Mouse (Mus musculus) lung, postnatal 4 days (tissue): Measurements from ENCODE around the gene Tldc1.

Source experiments
- DNase-seq, 2 experiments: peaks; one replicate each; pipeline ENCODE4 v3.0.0; 2021

The Tldc1 gene

DNA sequence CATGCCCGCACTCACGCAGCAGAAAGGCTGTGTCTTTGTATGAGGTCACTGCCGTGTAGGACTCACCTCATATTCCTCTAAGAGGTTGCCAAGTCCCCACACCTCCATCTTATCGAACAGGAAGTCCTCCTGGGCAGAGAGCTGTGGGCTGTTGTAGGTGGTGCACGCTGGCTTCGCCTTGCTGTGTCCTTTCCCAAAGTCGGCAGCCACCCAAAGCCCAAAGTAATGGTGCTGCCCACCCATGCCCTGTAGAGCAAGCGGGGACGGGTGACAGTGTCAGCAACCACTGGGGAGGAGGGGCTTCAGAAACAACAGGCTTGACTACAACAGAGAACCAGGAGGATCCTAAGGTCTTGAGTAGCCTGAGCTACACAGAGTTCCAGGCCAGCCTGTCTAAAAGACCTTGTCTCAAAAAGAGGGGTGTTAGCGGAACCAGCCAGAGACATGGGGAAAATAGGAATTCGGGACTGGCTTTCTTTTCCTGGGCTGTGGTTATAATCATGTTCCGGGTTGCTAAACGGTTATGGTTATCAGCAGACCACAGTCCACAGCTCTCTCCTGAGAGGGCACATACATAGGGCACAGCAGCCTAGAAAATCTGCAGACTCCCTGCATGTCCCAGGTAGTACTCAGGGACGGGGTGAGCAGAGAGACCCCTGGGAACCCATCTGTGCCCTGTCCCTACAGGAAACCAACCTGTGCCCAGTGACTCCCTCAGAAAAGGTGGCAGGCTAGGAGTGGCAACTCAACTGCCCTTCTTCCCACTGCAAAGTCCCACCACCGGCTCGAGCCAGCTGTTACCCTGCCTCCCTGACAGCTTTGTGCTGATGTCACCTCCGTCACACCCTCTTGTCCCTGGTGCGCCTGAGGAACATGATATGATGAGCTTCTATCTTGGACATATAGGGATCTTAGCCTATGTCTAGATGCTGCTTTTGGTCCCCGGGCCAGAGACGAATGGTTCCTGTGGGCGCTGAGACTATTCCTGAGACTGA lies 15.7 kb downstream of the Tldc1 start:
- no peak for DNase-seq

DNA sequence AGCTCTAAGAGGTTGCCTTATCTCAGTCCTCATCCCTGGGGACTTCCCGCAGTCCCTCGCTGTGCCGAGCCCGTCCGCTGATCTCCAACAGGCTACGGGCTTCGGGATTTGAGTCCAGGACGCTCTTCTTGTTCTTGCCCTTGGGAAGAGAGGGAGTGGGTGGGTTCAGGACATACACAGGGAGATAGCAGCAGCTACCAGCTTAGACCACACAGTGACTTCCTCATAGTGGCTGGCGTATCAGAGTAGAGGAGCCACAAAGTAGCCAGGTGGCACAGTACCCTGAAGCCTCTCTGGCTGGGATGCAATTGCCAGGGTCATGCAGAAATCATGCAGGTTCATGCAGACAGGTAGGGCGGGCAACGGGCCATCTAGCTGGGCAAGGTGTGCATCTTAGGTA lies 16.5 kb downstream of the Tldc1 start:
- DNase-seq, result no peak

DNA sequence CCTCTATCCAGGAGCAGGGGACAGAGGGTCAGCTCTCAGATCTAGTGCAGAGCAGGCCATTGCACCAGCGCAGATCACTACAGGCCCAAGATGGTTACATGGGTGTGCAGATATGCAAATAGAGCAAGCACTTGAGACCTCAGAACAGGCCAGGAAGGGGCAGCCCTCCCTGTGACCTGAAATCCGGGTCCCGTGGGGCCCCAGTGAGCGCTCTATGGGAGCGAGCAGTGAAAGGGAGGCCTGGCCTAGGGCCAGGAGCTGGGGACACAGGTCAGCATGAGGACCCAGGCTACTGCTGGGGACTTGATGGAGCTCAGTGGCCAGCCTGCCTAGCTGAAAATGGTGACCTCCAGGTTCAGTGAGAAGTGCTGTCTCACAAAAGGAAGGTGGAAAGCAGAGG lies 21.7 kb downstream of the Tldc1 start:
- peak in 1 of 2 experiments; percentile 49 for DNase-seq

DNA sequence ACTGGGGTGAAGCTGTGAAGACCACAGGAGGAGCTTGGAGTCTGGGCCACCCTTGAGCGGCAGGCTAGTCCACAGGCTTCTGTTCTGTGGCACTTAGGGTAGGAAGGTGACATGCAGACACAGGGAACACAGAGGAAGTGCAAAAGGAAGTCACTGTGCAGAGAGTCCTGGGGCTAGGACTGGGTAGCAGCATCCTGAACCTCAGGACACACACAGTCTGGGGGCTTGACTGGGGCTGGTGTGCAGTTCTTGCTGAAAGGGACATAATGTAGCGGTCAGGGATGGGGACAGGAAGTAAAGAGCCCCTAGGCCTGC lies 22.1 kb downstream of the Tldc1 start:
- DNase-seq, result no peak

DNA sequence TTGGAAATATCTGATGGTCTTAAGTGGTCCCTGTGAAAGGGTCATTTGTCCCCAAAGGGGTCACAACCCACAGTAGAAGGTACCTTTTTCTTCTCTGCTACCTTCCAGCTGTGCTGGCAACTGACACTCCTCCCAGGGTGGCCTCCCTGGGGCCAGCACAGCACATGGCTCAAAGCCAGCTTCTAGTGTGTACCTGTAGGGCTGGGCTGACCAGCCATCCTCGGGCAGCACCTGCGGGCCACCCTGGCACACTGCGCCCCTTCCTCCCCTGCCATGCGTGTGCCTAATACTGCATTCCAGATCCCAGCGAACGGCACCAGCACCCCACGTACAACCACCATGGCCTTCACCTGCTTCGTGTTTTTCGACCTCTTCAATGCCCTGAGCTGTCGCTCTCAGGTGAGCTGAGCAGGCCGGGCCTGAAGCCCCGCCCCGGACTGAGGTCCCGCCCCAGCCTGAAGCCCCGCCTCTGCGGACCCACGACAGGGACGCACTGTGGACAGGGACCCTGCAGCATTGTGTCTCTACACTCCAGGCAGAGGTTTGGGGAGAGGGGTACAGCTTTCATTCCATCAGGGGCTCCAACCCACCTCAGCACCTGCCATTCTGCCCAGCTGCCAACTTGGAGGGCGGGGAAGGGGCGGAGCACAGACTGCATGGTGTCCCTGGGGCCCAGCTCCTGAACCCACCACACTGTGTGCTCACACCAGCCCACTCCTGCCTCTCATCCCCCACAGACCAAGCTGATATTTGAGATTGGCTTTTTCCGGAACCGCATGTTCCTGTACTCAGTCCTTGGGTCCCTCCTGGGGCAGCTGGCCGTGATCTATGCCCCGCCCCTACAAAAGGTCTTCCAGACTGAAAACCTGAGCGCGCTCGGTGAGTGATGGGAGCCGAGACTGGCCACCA lies 22.7 kb downstream of the Tldc1 start:
- peak in 1 of 2 experiments; percentile 44 for DNase-seq

DNA sequence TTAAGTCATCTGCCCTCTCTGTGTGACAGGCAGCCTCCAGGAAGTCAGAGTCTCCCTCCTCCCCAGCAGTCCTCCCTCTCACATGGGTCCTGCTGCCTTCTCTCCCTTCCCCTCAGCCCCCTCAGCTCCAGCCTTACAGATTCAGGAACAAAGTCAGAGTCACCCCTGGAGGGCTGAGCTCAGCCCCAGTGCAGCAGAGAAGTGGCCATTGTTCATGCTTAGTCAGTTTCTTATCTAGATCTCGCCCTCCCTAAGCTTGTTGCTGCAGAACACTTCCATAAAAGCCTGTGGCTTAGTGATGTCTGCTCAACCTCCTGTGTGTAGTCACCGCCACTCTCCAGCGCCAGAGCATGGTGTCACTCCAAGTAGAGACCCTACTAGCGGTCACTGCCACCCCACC lies 33.6 kb downstream of the Tldc1 start:
- no peak for DNase-seq

DNA sequence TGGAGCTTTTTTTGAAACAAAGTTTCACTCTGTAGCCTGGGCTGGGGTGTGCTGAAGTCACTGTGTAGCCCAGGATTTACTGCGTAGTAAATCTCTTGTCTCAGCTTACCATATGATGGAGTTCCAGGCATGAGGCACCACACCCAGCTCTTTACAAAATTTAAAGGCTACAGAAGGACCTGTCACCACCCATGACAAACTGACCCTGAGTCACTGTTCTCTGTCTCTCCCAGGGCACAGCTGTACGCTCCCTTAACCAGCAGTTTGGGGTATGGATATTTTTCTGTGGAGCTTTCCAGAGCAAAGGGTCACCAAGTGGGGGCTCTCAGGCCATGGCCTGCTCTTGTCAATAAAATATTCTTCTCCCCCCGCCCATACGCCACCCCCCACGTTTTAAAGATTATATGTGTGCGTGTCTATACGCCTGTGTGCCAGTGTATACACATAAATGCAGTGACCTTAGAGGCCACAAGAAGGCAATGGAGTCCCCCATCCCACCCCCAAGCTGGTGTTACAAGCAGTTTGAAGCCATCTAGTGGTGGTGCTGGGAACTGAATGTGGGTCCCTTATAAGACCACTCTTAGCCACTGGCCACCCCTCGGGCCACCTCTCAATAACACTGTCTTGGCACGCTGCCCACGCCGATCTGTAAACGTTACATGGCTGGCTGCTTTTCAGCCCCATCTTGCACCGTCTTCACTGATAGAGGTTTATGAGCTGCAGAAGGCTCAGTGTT lies 34.8 kb downstream of the Tldc1 start:
- DNase-seq, result peak; percentile 58 to 72

DNA sequence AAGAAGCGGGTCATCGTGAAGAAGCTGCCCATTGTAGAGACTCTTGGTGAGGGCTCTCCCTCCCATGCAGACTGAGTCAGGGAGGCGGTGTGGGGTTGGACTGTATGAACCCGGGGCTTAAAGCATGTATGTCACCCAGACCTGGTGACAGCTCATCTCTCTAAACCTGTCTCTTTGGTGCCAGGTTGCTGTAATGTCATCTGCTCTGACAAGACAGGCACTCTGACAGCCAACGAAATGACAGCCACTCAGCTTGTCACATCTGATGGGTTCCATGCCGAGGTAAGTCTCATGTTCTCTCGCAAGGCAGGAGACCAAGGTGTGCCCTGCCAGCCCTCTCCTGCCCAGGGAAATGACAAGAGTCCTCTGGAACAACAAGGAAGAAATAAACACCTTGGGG lies 35.8 kb downstream of the Tldc1 start:
- no peak for DNase-seq

DNA sequence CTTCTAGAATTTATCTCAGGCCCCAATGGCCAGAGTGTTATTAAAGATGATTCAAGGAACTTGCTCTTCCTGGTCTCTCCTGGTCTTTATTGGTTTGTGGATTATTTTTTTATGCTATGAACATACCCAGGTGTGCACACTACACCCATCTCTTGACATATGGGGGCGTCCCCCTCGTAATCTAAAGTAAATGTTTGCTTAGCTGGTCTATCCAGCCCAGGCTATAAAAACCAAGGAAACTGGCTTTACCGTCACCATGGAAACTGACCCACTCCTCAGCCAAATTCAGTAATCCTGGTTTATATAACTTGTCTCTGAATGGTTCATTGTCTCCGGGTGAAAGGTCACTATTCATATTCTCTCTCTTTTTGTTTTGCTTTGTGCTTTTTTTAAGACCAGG lies 37.6 kb downstream of the Tldc1 start:
- DNase-seq, result no peak

DNA sequence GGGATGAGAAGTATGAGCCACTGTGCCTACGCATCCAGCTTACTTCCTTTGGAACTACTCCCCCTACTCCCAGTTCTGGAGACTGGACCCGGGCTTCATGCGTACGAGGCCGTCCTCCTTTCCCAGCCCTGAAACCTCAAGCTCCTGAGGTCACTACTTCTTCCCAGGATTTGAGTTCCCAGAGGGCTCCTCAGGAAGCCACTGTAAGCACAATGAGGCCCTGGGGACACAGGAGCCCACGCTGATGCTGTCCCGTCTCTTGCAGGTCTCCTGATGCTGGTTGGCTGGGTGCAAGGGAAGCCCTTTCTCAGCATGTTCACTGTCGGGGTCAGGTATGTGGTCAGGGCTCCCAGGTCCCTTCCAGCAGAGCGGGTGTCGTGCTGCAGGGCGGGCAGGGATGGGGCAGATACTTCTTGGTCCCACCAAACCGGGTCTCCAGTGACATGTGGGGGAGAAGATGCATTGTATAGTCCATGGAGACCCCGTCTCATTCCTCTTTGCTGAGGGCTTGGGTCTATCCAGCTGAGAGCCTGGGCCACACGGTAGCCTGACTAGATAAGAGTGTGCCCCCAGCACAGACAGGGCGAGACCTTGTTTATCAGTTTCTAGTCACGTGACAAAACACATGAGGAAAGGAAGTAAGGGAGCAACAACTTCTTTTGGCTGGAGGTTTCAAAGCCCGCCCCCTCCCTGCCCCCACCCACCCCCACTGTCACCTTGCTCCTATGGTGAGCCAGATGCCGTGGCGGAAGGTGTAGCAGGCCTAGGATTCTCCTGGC lies 39.9 kb downstream of the Tldc1 start:
- no peak for DNase-seq

DNA sequence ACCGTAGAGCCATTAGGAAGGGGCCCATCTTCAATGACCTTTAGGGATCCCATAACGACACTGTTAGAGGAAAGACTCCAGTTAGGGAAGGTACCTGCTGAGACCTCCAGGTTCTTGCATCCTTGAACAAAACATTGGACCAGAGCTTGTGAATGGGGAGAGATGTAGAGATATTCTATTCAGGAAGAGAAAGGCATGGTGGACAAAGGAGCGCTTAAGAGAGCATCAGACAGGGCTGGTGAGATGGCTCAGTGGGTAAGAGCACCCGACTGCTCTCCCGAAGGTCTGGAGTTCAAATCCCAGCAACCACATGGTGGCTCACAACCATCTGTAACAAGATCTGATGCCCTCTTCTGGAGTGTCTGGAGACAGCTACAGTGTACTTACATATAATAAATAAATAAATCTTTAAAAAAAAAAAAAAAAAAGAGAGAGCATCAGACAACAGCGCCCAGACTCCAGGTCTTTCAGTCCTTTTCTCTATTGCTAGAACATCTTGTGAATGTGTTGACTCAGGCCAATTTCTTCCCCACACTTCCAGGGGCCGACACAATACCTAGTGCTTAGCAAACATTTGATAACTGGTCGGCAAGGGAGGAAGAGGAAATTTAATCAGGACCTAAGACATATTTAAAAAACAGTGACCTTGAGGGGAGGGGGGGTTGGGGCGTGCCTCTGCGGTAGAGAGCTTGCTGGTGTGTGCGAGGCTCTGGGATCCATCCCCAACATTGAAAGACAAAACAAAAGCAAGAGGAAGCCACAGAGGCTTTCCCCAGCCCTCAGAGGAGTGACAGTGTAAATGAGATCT lies 40.9 kb downstream of the Tldc1 start:
- no peak for DNase-seq

DNA sequence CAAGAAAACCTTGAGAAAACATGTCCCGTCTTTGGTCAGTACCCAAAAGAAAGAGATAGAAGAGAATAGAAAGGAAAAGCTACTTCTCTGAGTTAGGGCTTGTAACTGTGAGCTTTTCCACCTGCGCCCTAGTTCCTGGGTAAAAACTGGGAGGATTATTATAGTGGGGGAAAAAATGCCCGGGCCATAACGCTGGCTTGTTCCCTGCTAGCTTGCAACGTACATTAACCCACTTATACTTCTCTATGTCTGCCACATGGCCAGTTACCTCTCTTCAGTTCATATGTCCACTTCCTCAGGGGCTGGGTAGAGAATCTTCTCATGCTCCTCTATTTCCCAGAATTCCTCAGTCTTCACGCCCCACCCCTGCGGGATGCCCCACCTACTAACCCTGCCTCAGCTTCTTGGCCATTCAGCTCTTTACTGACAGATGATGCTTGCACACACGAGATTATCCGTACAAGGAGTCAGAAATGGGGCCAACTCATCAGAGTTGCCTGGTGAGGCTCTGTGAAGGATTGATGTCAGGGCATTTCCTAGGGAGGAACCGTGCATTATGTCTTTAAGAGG lies 41.8 kb downstream of the Tldc1 start:
- DNase-seq, result no peak

DNA sequence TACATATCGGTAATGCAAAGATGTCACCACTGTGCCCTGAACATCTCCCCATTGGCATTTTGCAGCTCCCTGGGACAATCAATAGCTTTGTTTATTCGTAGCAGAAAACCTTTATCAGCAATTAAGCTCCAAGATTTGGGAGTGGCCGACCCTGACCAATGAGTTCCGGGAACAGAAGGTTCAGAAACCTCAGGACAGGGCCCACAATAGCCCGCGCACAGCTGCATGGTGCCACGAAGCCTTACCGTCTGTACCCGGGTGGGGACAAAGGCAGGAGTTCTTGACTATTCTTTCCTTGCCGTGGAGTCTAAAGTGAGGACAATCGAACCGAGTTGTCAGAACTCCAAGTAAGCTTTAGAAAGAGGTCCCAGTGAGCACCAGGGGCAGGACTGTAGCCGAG lies 46.1 kb downstream of the Tldc1 start:
- no peak for DNase-seq

DNA sequence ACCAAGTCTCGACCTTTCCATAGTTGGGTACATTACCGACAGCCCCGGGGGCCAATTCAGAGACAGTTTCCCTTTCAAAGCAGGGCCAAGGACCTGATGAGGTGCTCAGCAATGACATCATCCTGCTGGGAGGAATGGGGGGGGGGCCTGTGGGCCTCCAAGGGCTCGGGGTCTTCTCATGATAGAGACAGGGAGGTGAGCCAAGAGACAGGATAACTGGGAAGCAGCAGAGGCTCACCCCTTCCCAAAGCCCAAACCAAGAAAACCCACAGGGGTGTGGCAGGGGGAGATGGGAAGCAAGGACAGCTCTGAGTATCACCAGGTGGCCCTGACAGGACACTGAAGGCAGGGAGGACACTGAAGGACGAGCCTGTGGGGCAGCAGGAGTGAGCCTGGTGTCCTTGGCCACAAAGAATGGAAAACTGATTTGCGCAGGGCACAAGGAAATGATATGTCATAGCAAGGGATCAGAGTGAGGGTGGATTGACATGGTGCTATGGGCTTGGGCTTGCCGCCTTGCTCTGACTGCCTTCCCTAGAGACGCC lies 49.8 kb downstream of the Tldc1 start:
- no peak for DNase-seq

DNA sequence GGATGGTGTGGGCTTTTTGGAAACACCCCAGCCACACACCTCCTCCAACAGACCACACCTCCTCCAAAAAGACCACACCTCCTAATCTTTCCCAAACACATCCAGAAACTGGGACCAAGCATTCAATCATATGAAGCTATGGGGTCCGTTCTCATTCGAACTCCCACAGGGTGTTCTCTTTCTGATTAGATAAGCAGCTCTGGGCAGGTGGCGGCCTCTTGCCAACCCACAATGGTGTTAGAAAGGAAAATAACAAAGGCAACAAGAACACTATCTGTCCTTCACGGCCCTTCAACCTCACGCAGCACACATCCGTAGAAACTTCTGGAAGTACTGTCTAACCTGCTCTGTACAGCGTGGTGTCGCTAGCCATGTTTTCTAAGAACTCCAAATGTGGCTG lies 51.1 kb downstream of the Tldc1 start:
- no peak for DNase-seq

DNA sequence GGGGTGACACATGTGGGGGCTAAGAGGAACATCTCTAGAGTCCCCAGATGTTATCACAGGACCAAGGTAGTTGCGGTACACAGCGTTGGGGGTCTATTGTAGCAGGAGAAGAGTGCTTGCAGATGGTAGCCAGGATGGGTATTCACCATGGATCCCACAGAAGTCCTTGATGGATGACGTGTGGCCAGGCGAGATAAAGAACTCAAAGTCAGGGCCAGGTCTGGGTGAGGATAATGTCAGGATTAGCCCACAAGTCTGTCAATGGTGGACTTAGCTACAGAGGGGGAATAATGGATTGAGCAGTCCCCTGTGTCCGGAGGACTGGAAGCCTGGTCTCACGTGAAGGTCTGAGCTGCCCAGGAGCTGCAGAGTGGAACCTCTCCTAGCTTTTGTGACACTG lies 53.6 kb downstream of the Tldc1 start:
- no peak for DNase-seq

DNA sequence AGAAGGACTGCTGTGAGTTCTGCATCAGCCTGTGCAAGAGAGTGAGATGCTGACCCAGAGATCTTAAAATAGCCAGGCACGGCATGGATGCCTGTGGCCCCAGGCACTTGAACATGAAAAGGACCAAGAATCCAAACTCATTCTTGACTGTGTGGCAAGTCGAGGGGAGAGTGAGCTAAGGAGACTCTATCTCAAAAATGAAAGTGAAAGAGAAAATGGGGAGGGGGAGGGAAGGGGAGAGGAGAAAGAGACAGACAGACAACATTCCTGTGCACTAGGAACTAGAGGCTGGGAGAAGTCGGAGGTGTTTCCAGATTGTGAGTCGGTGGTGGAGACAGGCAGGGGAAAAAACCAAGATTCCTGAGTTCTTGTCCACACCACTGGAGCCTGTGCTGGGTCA lies 54.5 kb downstream of the Tldc1 start:
- no peak for DNase-seq

DNA sequence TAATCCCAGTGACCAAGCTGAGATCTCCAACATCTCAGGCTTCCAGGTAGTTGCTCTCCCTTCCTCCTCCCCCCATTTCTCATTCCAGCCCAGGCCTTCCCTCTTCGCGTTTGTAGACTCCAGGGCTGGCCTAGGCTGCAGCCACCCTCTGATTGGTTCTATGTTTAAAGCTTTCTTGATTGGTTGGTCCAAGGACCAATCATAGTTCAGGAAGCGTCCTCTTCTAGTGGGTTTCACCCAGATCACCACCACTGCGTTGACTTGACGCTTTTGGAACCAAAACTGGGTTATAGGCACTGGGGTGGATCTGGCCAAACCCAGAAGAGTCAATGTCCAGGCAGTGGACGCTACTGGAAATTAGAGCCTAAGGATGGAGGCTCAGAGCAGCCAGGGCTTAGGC lies 55.9 kb downstream of the Tldc1 start:
- no peak for DNase-seq

DNA sequence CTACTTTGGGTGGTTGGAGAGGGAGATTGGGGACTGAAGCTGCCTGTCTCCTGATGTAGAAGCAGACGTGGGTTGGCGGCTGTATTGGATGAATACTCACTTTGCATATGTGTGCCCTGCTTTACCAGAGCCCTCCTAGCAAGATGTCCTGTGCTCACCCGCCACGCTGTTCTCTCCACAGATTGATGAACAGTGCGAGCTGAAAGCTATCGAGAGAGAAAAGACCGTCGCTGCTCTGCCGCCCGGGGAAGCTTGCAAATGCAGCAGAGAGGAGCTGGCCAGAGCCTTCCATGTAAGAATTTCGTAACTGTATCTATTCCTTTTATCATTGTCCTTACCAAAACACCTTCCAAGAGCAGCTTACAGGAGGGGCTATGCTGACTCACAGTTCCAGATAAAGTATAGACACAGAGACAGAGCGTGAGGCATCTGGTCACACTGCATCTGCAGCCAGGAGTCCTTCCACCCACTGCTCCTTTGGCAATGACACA lies 59.2 kb downstream of the Tldc1 start:
- DNase-seq, result no peak

DNA sequence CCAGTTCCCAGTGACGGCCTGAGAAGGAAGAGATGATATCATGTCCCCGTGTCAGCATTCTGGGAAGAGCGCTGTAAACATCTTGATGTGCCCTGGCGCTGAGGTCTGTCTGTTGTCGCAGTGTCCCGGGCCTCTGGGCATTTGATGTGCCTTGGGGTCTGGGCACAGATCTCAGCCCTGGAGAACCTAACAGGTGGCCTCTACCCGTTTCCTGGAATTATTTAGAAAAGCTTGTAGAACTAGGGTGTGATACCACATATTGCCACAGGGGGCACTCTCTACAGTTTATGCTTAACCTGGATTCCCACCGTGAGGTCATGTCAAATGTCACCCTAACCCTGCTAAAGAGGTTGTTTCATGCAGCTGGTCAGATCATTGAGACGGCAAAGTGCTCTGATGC lies 60.5 kb downstream of the Tldc1 start:
- peak; percentile 52 to 57 for DNase-seq
